Mouse (Mus musculus): ENCODE data around the gene Rbl2. TPM values are rescaled to one million over a fixed set of nuclear protein-coding genes. Genes with fewer than 3 reads are reported as not detected.

Rbl2 gene
- total RNA-seq (2021) = 10 to 100 TPM; 27.0 to 31.6 TPM
- long read RNA-seq, experiment 1, full-length matches to known transcripts = 4 of 5 reads
- long read RNA-seq, experiment 1, partial matches to known transcripts = 0 of 5 reads
- long read RNA-seq, experiment 1, other reads (novel, unspliced or antisense) = 1 of 5 reads
- long read RNA-seq, experiment 2, full-length matches to known transcripts = 25 of 36 reads
- long read RNA-seq, experiment 2, partial matches to known transcripts = 9 of 36 reads
- long read RNA-seq, experiment 2, other reads (novel, unspliced or antisense) = 2 of 36 reads

DNA sequence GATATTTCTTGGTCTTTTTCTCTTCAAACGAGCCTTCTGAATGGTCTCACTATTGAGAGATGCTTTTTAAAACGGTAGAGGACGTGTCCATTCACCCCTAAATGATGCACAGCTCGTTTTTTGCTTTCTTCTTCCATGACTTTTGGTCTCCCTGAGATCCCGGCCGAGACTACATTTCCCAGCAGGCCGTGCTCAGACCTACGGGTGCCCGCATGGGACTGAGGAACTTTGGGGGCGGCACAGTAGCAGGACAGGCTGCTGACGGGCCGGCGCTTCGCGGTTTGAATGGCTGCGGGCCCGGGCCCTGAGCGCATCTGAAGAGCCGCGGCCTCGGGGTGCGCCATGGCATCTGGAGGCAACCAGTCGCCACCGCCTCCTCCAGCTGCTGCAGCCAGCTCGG is at the start of gene Rbl2:
TSS of gene Rbl2 (plus strand) at position 224 of the 400 bp plus-strand sequence.
- peak; percentile 95 for DNase-seq

- no peak for DNase-seq
Observed at GRCm38 (mm10) chr8:91034417-91034816, 35.4 kb upstream of the Rbl2 start.

DNA sequence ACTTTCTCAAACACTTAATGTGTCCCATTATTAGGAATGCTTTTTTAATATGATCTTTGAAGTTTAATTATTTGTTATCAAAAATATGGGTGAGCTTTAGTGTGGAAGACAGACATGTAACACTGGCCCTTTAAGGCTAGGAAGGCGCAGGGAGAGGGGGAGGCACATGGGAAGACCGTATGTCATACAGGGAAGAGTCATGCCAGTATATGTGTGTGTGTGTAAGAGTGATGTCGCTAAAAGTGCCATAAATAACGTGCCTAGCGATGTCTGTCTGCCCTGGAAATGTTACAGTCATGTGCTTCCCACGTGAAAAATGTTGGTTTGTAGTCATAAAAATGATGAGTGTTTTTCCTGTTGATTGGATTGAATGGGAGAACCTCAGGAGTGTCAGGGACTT is 33.0 kb upstream of the Rbl2 start:
- DNase-seq = no peak

DNA sequence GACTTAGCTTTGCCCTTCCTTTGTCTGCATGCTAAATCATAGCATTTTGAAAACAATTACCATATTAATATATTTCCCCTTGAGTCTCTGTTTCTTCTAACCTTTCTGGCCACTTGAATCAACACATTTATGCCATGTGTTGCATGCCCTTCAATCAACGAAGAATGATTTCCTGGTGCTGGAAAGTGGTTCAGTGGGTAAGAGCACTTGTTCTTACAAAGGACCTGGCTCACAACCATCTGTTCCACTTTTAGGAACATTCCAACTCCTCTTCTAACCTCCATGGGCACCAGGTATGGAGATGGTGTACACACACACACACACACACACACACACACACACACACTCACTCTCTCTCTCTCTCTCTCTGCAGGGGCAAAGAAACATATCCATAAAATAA is 31.2 kb upstream of the Rbl2 start:
- no peak for DNase-seq

- no peak for DNase-seq
Observed at GRCm38 (mm10) chr8:91046370-91046769, 23.5 kb upstream of the Rbl2 start.

- DNase-seq = no peak
Observed at GRCm38 (mm10) chr8:91051037-91051436, 18.8 kb upstream of the Rbl2 start.

- no peak for DNase-seq
Observed at GRCm38 (mm10) chr8:91054418-91054817, 15.4 kb upstream of the Rbl2 start.

DNA sequence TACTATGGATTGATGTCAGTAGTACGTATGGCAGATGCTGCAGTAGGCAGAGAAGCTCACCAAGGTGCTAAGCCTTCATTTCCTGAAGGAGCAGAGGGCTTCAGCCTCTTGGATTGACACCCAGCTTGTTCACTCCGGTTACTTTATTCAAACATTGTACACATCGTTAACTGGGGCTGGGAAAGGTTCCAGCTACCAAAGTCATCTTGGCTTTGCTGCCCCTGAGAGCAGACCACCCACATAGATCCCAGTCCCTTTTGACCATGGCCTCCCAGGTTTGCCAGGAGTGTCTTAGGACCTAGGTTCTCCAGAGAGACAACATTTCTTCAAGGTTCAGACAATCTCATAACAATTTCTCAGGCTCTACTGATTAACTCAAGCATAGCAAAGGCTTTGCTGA is 13.0 kb upstream of the Rbl2 start:
- no peak for DNase-seq

GRCm38 (mm10) chr8:91059086-91059578 is 10.7 kb upstream of the Rbl2 start:
- DNase-seq = no peak

- DNase-seq = no peak
Observed at GRCm38 (mm10) chr8:91059884-91060510, 9.9 kb upstream of the Rbl2 start.

DNA sequence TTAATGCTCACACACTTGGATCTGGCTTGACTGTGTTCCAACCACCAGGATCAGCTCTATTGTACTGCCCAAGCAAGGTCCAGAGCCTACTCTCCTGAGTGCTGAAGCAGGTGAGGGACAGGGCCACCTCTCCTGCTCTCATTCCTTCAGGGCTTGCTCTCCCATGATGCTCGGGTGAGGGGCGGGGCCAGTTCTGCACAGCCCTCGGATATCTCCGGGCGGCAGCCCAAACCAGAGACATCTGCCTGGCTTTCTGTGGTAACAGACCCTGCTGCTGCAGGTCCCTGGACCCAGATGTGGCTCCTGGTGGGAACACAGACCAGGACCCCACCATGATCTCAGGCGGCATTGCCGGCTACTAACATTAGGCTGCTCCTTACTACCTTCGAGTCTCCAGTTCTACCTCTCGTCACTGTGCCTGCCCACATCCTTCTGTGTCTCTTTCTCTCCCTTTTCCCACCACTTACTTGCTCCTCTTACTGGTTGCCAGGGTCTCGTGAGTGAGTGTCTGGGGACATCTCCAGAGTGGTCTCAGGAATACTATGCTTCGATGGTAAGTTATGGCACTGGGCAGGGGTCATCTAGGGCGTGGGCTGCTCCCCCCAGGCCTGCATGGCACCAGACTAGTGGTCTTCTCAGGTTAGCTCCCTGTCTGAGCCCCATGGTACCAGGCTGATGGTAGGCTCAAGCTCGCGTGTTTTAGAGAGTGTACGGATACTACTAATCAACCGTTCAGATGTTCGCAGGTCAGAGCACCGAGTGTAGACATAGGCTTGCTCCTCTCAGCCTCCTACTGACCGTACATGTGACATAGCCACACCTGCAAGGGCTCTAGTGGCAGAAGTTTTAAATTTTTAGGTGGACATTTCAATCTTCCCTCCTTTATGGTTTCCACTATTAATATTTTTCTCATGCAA is 9.0 kb upstream of the Rbl2 start:
- DNase-seq = peak; percentile 13

DNA sequence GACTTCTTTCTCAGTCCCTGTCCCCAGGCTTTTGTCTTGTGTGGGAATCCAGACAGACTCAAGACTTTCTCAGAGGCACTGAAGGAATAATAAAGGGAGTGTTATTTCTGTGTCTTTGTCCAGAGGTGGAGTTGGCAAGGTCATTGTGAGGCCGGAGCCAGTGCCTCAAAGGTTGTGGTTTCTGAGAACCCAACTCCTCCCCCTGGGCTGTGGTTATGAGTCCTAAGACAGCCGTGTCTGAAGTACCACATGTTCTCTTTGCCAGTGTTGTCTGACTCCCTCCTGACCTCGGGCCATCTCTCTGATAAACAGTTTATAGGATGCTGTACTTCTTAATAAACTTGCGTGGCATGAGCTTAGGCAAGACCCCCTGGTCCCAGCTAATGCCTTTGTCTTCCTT is 4.7 kb upstream of the Rbl2 start:
- no peak for DNase-seq

DNA sequence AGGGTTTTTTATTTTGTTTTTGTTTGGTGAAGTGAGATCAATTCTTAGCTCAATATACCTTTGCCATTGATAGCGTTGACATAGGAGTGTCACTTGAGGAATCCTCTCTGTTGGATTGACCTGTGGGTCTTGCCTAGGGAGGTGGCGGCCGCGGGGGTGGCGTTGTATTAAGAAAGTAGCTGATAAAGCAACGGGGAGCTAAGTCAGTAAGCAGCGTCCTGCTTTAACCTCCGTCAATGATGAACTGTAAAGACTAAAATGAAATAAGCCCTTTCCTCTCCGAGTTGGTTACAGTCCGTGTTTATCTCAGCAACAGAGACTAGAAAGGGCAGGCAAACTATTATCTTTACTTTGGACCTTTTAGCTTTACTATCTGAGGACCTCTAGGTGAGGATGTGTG is 450 bp upstream of the Rbl2 start:
- no peak for DNase-seq

DNA sequence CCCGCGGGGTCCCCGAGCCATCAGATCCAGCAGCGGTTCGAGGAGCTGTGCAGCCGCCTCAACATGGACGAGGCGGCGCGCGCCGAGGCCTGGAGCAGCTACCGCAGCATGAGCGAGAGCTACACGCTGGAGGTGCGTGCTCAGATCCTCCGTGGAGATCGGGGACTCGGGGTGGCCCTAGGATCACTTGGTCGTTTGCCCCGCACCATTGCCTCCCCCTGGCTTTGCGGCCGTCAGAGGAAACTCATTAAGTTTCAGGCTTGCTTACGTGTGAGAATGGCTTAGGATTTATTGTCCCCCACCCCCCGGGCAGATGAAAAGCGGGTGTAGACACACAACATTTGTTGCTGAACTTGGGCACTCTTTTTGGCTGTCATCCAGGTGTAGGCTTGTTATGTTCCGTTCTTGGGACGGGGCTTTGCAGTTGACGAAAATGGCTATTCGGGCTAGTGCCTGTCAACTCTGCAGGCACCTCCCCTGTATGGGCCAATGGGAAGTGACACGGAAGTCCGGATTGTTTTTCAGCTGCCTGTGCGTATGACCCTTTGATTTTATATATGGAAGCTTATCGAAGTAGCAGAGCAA is 510 bp downstream of the Rbl2 start:
- DNase-seq = peak; percentile 82

GRCm38 (mm10) chr8:91077077-91077867 is 7.4 kb downstream of the Rbl2 start:
- DNase-seq = no peak

GRCm38 (mm10) chr8:91079678-91080077 is 9.8 kb downstream of the Rbl2 start:
- DNase-seq = no peak

DNA sequence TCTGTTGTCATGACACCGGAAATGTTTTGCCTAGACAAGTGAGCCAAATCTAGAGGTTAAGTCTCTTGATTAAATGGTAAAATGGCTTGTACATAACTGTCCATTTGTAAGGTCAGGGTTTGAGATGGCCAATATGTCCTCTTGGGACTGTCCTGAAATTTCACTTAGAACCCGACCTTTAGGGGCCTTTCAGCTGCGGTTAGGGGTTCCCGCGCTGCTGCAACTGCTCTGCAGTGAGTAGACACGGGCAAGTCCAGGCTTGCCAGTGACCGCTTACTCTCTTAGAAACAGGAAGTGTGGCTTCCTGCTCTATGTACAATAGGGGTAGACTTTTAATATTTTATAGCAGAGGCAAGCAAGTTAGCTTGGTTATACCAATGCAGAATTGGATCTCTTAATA is 12.1 kb downstream of the Rbl2 start:
- DNase-seq = no peak

- no peak for DNase-seq
Observed at GRCm38 (mm10) chr8:91082428-91082827, 12.6 kb downstream of the Rbl2 start.

- DNase-seq = no peak
Observed at GRCm38 (mm10) chr8:91088452-91088851, 18.6 kb downstream of the Rbl2 start.

DNA sequence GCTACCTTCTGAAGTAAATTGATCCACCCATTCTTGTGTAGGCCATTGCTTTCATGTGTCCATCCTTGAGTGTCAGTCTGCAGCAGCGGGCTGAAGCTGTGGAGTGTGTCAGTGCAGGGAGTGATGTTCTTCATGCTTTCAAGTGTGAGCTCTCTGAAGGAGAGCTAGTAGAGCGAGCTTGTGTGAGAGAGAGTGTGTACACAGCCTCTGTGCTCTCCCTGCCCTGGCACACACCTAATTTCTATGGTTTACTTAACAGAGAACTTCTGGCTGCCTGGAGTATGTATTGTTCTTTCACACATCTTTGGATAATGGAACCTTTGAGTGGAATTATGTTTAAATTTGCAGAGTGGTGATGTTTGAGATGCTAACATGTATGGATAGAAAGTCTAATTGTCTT is 19.7 kb downstream of the Rbl2 start:
- no peak for DNase-seq

GRCm38 (mm10) chr8:91094135-91094534 is 24.3 kb downstream of the Rbl2 start:
- DNase-seq = no peak

- DNase-seq = no peak
Observed at GRCm38 (mm10) chr8:91098106-91098505, 28.2 kb downstream of the Rbl2 start.
